Mouse (Mus musculus): Measurements from ENCODE around the gene Spen.

Spen gene

GRCm38 (mm10) chr4:141455526-141455925 lies 82.9 kb downstream of the Spen start:
- DNase-seq (ENCODE audit: low read depth in 1 of 2, low spot score in 2 of 2), result no peak

DNA sequence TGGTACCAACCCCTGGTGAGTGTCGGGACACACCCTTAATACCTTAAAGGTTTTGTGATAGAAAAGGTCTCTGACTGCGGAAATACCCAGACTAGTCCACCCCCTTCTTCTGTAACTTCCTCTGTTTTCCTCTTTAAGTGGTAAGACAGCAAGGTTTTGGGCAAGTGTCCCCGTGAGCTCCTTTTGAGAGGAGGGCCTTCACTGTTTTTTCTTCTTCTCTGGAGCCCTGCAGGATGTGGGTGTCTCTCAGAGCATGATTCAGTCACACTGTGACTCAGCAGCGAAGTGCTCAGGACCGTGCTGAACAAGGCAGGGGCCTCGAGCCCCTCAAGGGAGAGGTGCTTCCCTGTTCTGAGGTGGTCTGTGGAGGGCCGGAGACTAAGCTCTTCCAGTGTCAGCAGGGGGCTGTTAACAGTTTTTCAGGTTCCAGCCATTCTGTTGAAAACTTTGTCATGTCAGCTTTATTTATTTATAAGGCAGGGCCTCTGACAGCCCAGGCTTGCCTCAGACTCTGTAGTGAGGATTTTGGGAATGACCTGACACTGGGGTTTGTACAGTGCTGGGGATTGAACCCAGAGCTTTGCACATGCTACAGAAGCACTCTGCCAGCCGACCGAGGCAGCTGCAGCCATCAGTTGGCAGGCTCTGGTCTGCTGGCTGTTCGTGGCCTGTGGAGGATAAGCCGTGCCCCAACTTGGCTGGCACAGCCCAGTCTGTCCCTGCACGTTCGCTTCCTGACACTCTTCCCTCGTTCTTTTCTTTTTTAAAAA lies 83.6 kb downstream of the Spen start:
- DNase-seq (ENCODE audit: low read depth in 1 of 2, low spot score in 2 of 2), result peak in 1 of 2 experiments; percentile 19

GRCm38 (mm10) chr4:141451916-141452450 lies 86.4 kb downstream of the Spen start:
- DNase-seq (ENCODE audit: low read depth in 1 of 2, low spot score in 2 of 2), result no peak

- DNase-seq (ENCODE audit: low read depth in 1 of 2, low spot score in 2 of 2), result no peak
Measured at GRCm38 (mm10) chr4:141451251-141451650, 87.1 kb downstream of the Spen start.

- DNase-seq (ENCODE audit: low read depth in 1 of 2, low spot score in 2 of 2), result no peak
Measured at GRCm38 (mm10) chr4:141446211-141446610, 92.2 kb downstream of the Spen start.

DNA sequence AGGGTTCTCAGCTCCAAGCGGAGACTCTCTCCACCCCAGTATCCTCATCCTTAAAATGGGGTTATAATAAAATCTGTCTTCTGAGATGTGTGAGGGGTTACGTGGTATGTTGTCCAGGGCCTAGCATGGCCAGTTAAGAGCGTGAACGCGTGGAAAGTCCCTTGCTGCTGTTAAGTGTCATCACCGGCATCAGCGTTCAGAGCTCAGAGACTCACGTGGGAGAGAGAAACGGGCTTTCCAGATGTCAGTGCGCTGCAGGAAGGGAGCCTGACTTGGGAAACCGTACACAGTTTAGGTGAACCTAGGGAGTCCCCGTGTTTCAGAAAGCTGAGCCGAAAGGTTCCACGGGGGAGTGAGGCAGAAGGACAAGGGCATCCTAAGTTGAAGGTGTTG lies 93.1 kb downstream of the Spen start:
- DNase-seq (ENCODE audit: low read depth in 1 of 2, low spot score in 2 of 2), result peak in 1 of 2 experiments; percentile 41

GRCm38 (mm10) chr4:141444451-141445327 lies 93.7 kb downstream of the Spen start, which contains the start of gene Zbtb17:
Gene Zbtb17, plus strand, starts transcription at chr4:141444654.
- peak; percentile 54 to 74 for DNase-seq (ENCODE audit: low read depth in 1 of 2, low spot score in 2 of 2)

DNA sequence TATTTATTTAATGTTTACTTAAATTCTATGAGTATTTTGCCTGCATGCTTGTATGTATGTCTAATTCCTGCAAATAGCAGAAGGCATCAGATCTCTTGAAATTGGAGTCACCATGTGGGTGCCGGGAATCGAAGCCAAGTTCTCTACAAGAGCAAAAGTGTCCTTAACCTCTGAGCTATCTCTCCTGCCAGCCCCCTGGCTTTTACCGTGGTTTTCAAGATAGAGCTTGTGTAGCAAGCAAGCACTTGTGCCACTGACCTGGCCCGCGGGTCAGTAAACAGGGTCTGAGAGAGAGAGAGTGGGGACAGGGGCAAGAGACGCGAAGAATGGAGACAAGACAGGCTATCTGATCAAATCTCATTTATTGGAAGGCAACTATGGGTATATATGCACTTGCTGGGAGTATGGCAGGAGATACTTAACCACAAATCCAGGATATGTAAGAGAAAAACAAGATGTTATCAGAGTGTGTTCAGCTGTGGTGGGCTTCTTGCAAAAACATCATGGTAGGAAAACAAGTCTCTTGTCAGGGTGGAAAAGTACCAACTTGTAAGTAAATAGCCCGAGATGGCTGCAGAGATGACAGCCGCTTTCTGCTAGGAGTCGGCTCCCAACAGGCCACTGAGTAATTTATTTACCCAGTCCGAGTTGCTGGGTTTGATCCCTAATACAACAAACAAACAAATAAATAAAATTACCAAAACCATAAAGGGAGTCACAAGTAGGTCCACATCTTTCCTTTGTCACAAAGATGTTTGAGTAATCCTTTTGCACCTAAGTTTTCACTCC lies 94.6 kb downstream of the Spen start:
- DNase-seq (ENCODE audit: low read depth in 1 of 2, low spot score in 2 of 2), result no peak

GRCm38 (mm10) chr4:141440877-141441276 lies 97.5 kb downstream of the Spen start:
- no peak for DNase-seq (ENCODE audit: low read depth in 1 of 2, low spot score in 2 of 2)

DNA sequence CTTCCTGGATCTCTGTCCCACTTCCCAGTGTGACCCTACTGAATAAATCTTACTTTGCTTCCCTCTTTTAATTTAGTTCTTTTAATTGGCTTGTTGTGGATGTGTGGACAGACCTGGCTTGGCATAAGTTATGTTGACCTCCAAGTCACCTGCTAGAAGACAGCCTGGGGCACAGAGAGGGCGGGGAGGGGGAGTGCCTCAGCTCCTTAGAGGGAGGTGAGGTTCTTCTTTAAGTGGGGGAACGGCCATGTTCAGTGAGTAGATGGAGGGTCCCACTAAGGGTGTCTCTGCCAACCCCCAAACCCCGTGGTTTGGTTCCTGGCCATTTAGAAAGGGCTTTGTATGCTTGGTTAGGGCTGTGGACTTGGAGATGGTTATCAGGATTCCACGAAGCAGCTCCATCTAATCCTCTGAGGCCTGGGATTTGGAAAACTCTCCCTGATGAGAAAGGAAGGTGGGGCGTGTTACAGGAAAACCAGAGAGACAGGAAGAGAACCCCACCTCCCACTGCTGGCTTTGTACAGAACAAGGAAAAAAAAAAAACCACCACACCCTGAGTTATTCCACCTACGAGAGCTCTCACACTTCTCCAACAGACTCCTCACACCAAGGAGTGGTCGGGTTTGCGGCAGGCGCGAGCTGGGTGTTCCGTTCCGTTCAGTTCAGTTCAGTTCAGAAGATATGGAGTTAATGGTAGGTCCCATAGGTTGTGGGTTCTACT lies 99.2 kb downstream of the Spen start:
- DNase-seq (ENCODE audit: low read depth in 1 of 2, low spot score in 2 of 2), result no peak

GRCm38 (mm10) chr4:141435974-141436373 lies 102.4 kb downstream of the Spen start, which contains the start of gene Srarp:
Gene Srarp, minus strand, starts transcription at chr4:141436105.
- no peak for DNase-seq (ENCODE audit: low read depth in 1 of 2, low spot score in 2 of 2)

DNA sequence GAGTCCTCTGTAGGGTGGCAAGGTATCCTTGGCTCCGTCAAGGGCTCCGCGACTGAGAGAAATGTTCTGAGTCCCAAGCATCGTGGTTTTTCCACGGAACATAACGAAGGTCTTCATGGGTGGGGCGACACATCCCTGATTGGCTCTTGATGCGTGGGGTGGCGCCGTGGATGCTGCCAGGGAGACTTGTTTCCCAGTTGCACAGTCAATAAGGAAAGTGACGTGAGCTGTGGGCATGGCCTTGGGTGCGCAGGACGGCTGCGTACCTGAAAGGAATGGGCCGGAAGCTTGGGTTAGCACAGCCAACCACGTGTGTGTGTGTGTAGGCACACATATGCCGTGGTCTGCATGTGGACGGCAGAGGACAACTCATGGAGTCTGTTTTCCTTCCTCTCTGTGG lies 105.2 kb downstream of the Spen start:
- no peak for DNase-seq (ENCODE audit: low read depth in 1 of 2, low spot score in 2 of 2)

DNA sequence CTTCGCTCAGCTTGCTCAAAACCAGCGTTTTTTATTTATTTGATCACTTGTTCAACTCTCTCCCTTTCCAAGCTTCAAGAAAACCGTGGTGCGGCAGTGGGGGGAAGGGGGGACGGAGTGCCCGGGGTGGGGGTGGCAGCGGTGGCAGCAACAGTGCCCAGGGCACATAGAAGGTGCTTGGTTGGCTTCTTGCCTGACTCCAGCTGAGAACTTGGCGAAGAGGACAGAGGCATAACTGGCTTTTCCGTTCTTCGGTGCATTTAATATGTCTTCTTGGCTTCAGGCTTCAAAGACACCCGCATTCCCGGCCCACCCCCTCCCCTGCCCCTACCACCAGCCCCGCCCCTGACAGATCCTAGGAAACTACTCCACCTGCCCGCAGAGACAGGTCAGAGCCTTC lies 105.7 kb downstream of the Spen start:
- DNase-seq (ENCODE audit: low read depth in 1 of 2, low spot score in 2 of 2), result no peak

DNA sequence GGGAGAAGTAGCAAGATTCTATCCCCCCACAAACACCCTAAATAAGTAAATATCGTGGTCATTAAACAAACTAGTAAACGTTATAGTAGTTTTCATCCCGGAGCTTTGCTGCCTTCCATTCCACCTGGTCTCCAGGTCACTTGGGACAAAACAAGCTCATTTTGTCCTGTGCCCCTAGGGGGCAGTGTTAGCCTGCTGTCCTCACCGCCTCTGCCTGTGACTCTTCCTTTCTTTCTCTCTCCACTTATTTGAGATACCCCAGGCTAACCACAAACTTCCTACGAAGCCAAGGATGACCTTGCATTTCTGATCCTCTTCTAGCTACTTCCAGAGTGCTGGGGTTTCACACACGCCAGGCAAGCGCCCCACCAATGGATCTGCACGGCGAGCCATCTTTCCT lies 107.4 kb downstream of the Spen start:
- DNase-seq (ENCODE audit: low read depth in 1 of 2, low spot score in 2 of 2), result peak in 1 of 2 experiments; percentile 48

- DNase-seq (ENCODE audit: low read depth in 1 of 2, low spot score in 2 of 2), result no peak
Measured at GRCm38 (mm10) chr4:141429847-141430246, 108.5 kb downstream of the Spen start.

DNA sequence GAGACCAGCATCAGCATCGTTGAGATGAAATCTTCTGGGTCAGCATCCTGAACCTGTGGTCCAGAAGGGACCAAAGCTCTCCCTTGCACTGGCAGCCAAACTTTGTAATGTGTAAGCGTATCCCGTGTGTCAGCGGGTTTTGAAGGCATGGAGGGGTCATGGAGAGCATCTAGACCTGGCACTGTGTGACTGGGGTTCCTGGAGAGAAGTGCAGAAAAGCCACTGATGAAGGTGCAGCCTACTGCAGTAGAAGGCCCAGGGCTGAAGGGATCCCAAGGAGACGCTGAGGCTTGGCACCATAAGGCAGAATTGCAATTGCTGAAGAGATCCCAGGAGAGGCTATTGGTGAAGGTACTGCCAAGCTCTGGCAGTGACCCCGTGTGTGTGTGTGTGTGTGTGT lies 109.0 kb downstream of the Spen start:
- DNase-seq (ENCODE audit: low read depth in 1 of 2, low spot score in 2 of 2), result no peak

GRCm38 (mm10) chr4:141427921-141428320 lies 110.5 kb downstream of the Spen start:
- DNase-seq (ENCODE audit: low read depth in 1 of 2, low spot score in 2 of 2), result no peak

DNA sequence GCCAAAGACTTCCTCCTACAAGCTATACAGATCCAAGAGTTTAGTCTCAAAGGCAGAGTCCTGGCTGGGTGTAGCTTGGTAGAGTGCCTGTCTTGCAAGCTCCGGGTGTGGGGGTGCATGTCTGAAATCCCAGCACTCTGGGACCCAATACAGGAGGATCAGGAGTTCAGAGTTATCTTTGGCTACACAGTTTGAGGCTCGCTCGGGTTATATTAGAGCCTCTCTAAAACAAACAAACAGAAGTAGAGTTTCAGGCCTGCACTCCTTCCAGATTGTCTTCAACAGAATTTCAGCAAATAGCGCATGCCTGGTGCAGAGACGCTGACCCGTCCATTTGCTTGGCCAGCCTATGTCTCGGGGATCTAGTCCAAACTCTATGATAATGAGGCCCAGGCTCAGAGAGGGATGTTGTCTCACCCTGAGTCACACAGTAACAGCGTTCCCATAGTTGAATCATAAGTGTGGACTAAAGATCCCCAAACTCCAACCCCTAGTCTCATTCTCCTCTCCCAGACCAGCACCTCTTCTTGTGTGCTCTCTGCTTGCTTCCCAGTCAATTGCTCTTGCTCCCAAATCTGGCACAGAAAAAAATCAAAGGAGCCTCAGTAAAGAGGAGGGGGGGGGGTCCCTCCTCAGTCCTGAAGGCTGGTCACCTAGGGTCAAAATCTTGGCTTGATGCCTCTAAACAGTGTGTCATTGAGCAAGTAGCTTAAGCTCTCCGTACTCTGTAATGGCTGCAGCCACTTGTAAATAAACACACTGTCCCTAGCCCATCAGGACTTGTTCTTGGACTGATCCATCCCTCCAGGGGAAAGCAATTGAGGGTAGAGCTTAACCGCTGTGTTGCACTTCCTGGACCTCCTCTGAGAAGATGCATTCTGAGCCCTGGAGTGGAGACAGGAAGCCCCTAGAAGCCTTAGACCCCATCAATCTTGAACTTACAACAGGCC lies 111.3 kb downstream of the Spen start:
- no peak for DNase-seq (ENCODE audit: low read depth in 1 of 2, low spot score in 2 of 2)
